Mouse (Mus musculus): ENCODE measurements around the gene Olfr1416.
"Not testable (repeated sequence)": the region's sequence is repeated elsewhere in the genome, so short reads cannot be mapped to it uniquely, and the experiment has no call there.

Olfr1416 gene

GRCm38 (mm10) chr1:92485013-92485412 lies at the start of gene Olfr1416:
Gene Olfr1416, minus strand, starts transcription at chr1:92485113.
- DNase-seq: no peak

- DNase-seq: no peak
Observed at GRCm38 (mm10) chr1:92523764-92524163, 38.9 kb upstream of the Olfr1416 start.

- no peak for DNase-seq
Observed at GRCm38 (mm10) chr1:92521376-92521775, 36.5 kb upstream of the Olfr1416 start.

GRCm38 (mm10) chr1:92519046-92519445 lies 34.1 kb upstream of the Olfr1416 start:
- DNase-seq: no peak

GRCm38 (mm10) chr1:92518561-92518960 lies 33.6 kb upstream of the Olfr1416 start, which contains the start of gene Olfr1414:
Gene Olfr1414, minus strand, starts transcription at chr1:92518661.
- DNase-seq: no peak

- no peak for DNase-seq
Observed at GRCm38 (mm10) chr1:92515390-92515789, 30.5 kb upstream of the Olfr1416 start.

GRCm38 (mm10) chr1:92511646-92512045 lies 26.7 kb upstream of the Olfr1416 start:
- DNase-seq: not testable (repeated sequence)

- no peak for DNase-seq
Observed at GRCm38 (mm10) chr1:92496001-92496400, 11.1 kb upstream of the Olfr1416 start, which contains the start of gene Olfr1415. Gene Olfr1415, minus strand, starts transcription at chr1:92496101.

- DNase-seq: no peak
Observed at GRCm38 (mm10) chr1:92474066-92474578, 10.8 kb downstream of the Olfr1416 start.

- DNase-seq: peak; percentile 98
Observed at GRCm38 (mm10) chr1:92473165-92474041, 11.5 kb downstream of the Olfr1416 start, which contains the start of gene Ndufa10. Gene Ndufa10, minus strand, starts transcription at chr1:92473860.

- DNase-seq: no peak
Observed at GRCm38 (mm10) chr1:92468891-92469290, 16.0 kb downstream of the Olfr1416 start.

GRCm38 (mm10) chr1:92458416-92458815 lies 26.5 kb downstream of the Olfr1416 start:
- DNase-seq: no peak

- no peak for DNase-seq
Observed at GRCm38 (mm10) chr1:92457758-92458157, 27.2 kb downstream of the Olfr1416 start.

- no peak for DNase-seq
Observed at GRCm38 (mm10) chr1:92453751-92454445, 31.0 kb downstream of the Olfr1416 start.

- no peak for DNase-seq
Observed at GRCm38 (mm10) chr1:92448293-92448692, 36.6 kb downstream of the Olfr1416 start.

GRCm38 (mm10) chr1:92441453-92442063 lies 43.4 kb downstream of the Olfr1416 start:
- DNase-seq: no peak

GRCm38 (mm10) chr1:92440066-92440750 lies 44.7 kb downstream of the Olfr1416 start:
- no peak for DNase-seq

- no peak for DNase-seq
Observed at GRCm38 (mm10) chr1:92437678-92438271, 47.1 kb downstream of the Olfr1416 start.

- DNase-seq: no peak
Observed at GRCm38 (mm10) chr1:92436831-92437321, 48.0 kb downstream of the Olfr1416 start.

GRCm38 (mm10) chr1:92434986-92435385 lies 49.9 kb downstream of the Olfr1416 start:
- no peak for DNase-seq

- DNase-seq: no peak
Observed at GRCm38 (mm10) chr1:92432791-92433190, 52.1 kb downstream of the Olfr1416 start.

GRCm38 (mm10) chr1:92432098-92432497 lies 52.8 kb downstream of the Olfr1416 start:
- DNase-seq: no peak
